23 mouse cellular contexts compared by ENCODE assay signal in the genomic region with DNA sequence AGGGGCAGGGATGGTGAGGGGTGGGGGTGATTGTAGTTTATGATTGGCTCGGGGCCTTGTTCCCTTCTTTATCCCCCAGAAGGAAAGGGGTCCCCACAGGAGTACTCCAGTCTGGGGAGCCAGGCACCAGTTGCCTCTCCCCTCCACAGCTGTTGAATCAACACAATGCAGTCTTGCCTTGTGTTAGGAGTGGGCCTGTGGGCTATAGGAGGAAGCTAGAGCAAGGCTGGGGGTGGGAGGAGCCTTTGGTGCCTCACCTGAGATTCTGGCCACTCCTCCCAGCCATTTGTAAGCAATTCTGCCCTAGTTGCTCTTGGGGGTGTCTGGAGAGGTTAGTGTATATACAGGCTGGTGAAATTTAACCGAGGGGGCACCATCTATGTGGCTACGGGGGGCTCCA.
DNase-seq lines count a peak whose midpoint lies in the region; ATAC-seq and TF ChIP-seq lines count a peak whose summit lies in the region.
"Had no signal": no experiment of that assay in that cellular context is flagged by ENCODE, and none has a peak within 500 bp of the region (broad histone marks: within the 10 kb centered on the region; RNA-seq: fewer than 3 reads in every experiment).

No protein-coding gene starts in this region.

- H3K9me3 ChIP-seq in embryonic facial prominence, embryonic 10.5 days = no peaks in the 10 kb centered on the region
- no peaks in the 10 kb centered on the region for H3K9me3 ChIP-seq in limb, embryonic 10.5 days (replicated peaks)
- no peaks in the 10 kb centered on the region for H3K9me3 ChIP-seq in stomach, postnatal 0 days (ENCODE audit: control insufficient read depth, low read length)
- H3K9me3 ChIP-seq: embryonic facial prominence, embryonic 15.5 days; forebrain, embryonic 12.5 days; heart, embryonic 15.5 days; hindbrain, embryonic 15.5 days had no signal

- peak overlapping the region; percentile 32; the same call in 1 of the 2 replicates for H3K27ac ChIP-seq in embryonic facial prominence, embryonic 10.5 days (replicated peaks)
- H3K27ac ChIP-seq in limb, embryonic 10.5 days = 0 out of 2 replicates have a peak overlapping the region, but pooled peaks have one; percentile 86
- no peak overlapping the region for H3K27ac ChIP-seq in stomach, postnatal 0 days (replicated peaks)
- H3K27ac ChIP-seq: embryonic facial prominence, embryonic 15.5 days; gastrocnemius, adult 2 months; heart, adult 2 months; heart, embryonic 15.5 days; hindbrain, embryonic 15.5 days had no signal

- peaks cover 75% of the 10 kb centered on the region for H3K4me1 ChIP-seq in embryonic facial prominence, embryonic 10.5 days
- H3K4me1 ChIP-seq in limb, embryonic 10.5 days = peaks cover 65% of the 10 kb centered on the region
- H3K4me1 ChIP-seq in stomach, postnatal 0 days (replicated peaks; ENCODE audit: control insufficient read depth, insufficient read depth) = peaks cover 3% of the 10 kb centered on the region; the same call in 1 of the 2 replicates

- H3K27me3 ChIP-seq in embryonic facial prominence, embryonic 10.5 days (replicated peaks; ENCODE audit: low read depth, poor library complexity, severe bottlenecking) = no peaks in the 10 kb centered on the region
- H3K27me3 ChIP-seq in limb, embryonic 10.5 days (ENCODE audit: low read depth, poor library complexity, severe bottlenecking) = no peaks in the 10 kb centered on the region
- no peaks in the 10 kb centered on the region for H3K27me3 ChIP-seq in stomach, postnatal 0 days (ENCODE audit: control insufficient read depth, insufficient read depth, low read length)
- H3K27me3 ChIP-seq: embryonic facial prominence, embryonic 15.5 days; forebrain, embryonic 12.5 days; heart, embryonic 15.5 days; hindbrain, embryonic 15.5 days; Patski had no signal

- H3K9ac ChIP-seq in stomach, postnatal 0 days (ENCODE audit: low read length) = no peak overlapping the region
- H3K9ac ChIP-seq: embryonic facial prominence, embryonic 15.5 days; forebrain, embryonic 12.5 days; forebrain, postnatal 0 days; heart, embryonic 15.5 days; hindbrain, embryonic 15.5 days had no signal

- H3K36me3 ChIP-seq in embryonic facial prominence, embryonic 10.5 days (replicated peaks) = peaks cover 88% of the 10 kb centered on the region
- H3K36me3 ChIP-seq in limb, embryonic 10.5 days = peaks cover 90% of the 10 kb centered on the region
- H3K36me3 ChIP-seq in stomach, postnatal 0 days (ENCODE audit: control insufficient read depth, insufficient read depth, low read length) = peaks cover 16% of the 10 kb centered on the region
- H3K36me3 ChIP-seq: hindbrain, embryonic 15.5 days had no signal

- no peak overlapping the region for H3K4me2 ChIP-seq in stomach, postnatal 0 days (replicated peaks; ENCODE audit: low read depth)
- H3K4me2 ChIP-seq: embryonic facial prominence, embryonic 15.5 days; forebrain, embryonic 12.5 days; heart, embryonic 11.5 days; heart, embryonic 15.5 days; hindbrain, embryonic 15.5 days had no signal

- WGBS in embryonic facial prominence, embryonic 10.5 days = 88% methylated on average over 3 of the region's 3 CpGs
- 94% methylated on average over 3 of the region's 3 CpGs for WGBS in limb, embryonic 10.5 days
- WGBS in stomach, postnatal 0 days = 77% methylated on average over 3 of the region's 3 CpGs

- no peak for TF ChIP-seq CTCF in stomach, postnatal 0 days (IDR thresholded peaks at IDR 0.05; ENCODE audit: low read depth)

- peak; percentile 34; the same call in 1 of the 2 replicates for ATAC-seq in stomach, postnatal 0 days (ENCODE audit: low FRiP score, low TSS enrichment)
- ATAC-seq: activated CD4-positive, CD25-positive, alpha-beta regulatory T cell, adult 4 months; forebrain, postnatal 0 days; Patski had no signal

- DNase-seq in heart, adult 11 months = peak; percentile 86
- DNase-seq in heart, adult 18-20 months = no peak
- no peak for DNase-seq in embryonic facial prominence, embryonic 10.5 days (ENCODE audit: low spot score)
- no peak for DNase-seq in limb, embryonic 10.5 days (ENCODE audit: low spot score)
- no peak for DNase-seq in stomach, postnatal 0 days (ENCODE audit: low spot score)
- no peak for DNase-seq in MN1 (ENCODE audit: low spot score)
- DNase-seq in gastrocnemius, postnatal 4 days (ENCODE audit: low spot score in 2 of 2) = no peak
- DNase-seq: adrenal gland, postnatal 14 days; cerebellum, adult 11-12 months; cerebellum, adult 9-10 months; cerebellum, postnatal 25 days; forebrain, postnatal 0 days; gastrocnemius, adult 2 months; gastrocnemius, postnatal 25 days; heart, adult 2 months; heart, postnatal 14 days had no signal

- no peak for TF ChIP-seq EP300 in stomach, postnatal 0 days (optimal IDR thresholded peaks at IDR 0.05)

- H3K4me3 ChIP-seq in embryonic facial prominence, embryonic 10.5 days = no peak overlapping the region
- no peak overlapping the region for H3K4me3 ChIP-seq in limb, embryonic 10.5 days
- H3K4me3 ChIP-seq in stomach, postnatal 0 days (ENCODE audit: low read depth, low read length) = no peak overlapping the region
- H3K4me3 ChIP-seq: embryonic facial prominence, embryonic 15.5 days; forebrain, embryonic 12.5 days; gastrocnemius, adult 2 months; heart, adult 2 months; heart, embryonic 15.5 days; hindbrain, embryonic 15.5 days had no signal
